Mouse (Mus musculus) telencephalon, adult 2 months (tissue): ENCODE results near the gene Atp6v0c.
A peak's percentile ranks its signal among the peaks of the same experiment; 100 is the strongest.
"Not testable (repeated sequence)": the region's sequence is repeated elsewhere in the genome, so short reads cannot be mapped to it uniquely, and the experiment has no call there.

Experiments
- DNase-seq: peaks from one replicate; pipeline ENCODE4 v3.0.0-alpha.2; 2011; ENCODE audit warnings: low read depth, low spot score

The Atp6v0c gene

DNA sequence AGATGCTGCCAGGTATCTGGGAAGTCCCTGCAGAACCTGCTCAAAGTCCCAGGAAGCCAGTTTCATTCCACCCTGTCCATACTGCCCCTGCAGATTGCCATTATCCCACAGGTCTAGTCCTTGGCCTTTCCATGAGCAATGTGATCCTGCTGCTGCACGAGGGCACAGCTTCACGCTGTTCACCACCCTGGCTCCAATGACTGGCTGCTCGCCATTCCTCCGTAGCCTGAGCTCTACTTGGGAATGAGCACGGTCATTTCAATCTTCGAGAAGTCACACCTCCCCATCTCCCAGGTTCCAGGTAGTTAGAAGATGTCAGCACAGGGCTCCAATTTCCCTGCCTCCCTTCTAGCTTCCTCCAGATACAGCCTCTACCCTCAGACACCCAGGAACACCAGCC lies 12.4 kb downstream of the Atp6v0c start:
- DNase-seq: no peak

DNA sequence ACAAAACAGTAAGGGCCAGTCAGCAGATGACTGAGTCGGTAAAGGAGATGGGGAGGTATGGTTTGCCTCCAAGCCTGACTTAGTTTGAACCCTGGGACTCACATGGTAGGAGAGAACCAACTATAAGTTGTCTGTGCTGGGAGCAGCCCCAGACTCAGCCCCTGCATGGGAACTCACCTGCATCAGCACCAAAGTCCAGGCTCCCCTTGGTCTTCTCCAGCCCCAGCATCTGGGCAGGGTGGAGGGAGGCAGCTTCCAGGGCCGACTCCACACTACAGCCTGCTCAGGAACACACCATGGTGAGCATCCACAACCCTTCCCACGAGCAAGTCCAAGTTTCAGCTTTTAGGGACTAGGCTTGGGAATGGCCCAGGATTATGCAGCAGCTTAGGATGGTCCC lies 13.1 kb downstream of the Atp6v0c start:
- no peak for DNase-seq

DNA sequence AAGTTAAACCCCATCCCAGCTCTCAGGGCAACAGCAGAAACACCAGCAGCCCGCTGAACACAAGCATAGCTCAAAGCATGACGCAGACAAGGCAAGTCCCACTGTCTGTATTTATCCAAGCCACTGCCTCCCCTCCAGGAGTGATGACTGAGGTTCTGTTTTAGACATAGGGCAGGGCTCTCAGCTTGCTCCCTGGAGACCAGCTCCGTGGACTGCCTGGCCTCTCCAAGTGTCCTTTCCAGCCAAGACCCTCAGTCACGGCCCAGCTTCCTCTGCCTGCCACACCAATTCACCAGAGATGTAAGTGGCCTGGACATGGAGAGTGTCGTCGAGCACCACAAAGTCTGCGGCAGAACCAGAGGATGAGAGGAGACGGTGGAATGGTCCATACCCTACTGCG lies 13.8 kb downstream of the Atp6v0c start:
- DNase-seq: no peak

DNA sequence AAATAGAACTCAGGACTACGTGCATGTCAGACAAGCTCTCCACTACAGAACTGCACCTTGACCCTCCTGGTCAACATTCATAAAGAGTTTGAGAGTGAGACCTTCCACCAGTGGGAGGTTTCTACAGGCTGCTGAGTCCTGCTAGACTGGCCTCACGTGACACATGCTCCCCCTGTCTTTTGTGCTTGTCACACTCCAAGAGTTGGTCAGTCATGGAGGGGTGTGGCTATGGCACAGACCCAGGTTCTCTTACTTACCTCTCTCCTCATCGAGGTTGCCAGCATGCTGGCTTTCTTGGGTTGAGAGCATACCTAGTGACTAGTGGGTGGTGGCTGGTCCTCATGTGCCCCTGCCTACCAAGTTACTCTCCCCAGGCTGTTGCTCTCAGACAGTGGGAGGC lies 15.0 kb downstream of the Atp6v0c start:
- no peak for DNase-seq

DNA sequence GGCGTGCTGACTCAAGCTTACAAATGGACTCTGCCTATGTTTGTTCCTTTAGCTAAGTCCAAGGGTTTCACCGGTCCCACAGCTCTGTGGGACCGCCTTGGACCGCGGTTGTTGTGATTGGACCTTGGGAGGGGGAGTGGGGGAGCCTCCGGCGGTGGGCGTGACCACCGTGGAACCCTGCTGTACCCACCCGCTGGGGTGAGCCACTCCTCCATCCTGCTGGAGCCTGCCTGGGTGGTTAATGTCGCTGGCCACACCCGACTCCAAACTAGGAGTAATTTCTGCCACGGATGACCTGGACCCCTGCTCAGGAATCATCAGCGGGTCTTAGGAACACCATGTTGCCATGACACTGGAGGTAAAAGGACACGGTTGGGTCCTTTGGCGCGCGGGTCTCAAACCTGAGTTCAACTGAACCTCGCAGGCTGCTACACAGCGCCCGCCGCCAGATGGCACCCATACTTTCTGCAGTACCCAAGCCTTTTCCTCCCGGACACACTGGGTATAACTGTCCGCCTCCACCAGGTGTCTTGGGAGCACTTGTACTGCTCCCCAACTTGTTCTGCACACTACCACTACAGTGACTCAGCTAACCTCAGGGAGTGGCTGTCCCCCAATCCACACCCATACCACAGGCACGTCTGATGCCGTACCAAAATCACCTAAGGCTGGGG lies 17.5 kb downstream of the Atp6v0c start:
- peak; percentile 51 for DNase-seq

DNA sequence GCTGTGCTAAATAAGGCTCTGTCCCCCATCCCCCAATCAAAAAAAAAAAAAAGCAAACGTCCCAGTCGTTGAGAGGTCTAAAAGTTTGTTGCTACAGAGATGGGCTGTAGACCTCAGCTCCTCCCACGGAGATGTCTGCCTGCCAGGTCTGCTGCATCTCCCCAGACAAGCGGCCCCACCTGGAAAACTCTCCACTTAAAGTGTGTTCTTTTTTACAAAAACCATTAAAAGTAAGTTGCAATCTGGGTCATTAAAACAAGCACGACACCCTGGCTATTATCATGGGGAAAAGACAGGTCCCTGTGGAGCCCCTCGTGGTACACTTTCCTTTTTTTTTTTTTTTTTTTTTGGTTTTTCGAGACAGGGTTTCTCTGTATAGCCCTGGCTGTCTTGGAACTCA lies 18.1 kb downstream of the Atp6v0c start:
- no peak for DNase-seq

DNA sequence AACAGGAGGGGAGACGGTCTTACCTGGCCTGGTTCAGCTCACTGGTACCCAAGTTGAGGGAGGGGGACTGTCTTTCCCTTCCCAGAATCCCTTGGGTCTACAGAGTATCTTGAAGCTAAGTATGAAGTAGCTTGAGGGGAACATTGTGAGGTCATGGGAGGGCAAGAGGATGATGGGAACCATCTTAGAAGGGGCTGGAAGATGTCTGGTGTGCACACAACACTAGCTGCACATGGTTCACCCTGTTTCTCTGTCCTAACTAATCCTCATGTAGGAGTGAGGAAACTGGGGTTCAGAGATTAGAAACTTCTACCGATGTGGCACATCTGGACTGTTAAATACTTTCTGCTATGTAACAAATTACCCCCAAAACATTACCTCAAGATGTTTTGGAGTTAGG lies 18.7 kb downstream of the Atp6v0c start, which contains the start of gene Pdpk1:
TSS of gene Pdpk1 (minus strand) at position 101 of the 400 bp plus-strand sequence.
- no peak for DNase-seq

DNA sequence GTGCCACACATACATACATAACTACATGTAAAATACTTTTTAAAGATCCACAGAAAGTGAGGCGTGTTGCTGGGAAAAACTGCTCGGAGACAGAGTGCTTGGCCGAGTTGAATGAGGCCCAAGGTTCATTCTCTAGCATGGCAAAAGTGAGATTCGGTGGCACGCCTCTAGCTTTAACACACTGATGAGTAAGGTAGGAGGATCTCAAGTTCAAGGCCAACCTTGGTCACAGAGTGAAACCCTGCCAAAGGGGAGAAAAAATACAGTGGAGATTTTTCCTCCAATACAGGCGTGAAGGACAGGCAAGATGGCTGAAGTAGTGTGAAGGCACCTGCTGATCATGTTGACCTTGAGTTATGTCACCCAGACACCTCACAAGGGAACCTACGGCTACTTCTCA lies 20.1 kb downstream of the Atp6v0c start:
- no peak for DNase-seq

DNA sequence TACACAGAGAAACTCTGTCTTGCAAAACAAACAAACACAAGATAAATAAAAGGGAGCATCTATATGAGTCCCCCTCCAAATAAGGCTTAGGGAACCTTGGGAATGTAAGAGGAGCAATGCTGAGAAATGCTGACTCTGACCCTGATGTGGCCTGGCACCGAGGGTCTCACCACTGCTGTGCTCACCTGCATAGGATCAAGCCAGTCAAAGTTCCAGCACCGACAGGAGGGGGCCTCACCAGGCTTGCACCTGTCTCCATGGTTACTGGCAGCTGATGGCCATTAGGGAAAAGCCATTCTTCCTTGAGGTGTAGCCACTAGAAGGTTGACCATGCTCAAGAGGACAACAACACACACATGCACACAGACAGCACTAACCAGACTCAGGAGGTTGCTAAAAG lies 26.6 kb downstream of the Atp6v0c start:
- DNase-seq: no peak

DNA sequence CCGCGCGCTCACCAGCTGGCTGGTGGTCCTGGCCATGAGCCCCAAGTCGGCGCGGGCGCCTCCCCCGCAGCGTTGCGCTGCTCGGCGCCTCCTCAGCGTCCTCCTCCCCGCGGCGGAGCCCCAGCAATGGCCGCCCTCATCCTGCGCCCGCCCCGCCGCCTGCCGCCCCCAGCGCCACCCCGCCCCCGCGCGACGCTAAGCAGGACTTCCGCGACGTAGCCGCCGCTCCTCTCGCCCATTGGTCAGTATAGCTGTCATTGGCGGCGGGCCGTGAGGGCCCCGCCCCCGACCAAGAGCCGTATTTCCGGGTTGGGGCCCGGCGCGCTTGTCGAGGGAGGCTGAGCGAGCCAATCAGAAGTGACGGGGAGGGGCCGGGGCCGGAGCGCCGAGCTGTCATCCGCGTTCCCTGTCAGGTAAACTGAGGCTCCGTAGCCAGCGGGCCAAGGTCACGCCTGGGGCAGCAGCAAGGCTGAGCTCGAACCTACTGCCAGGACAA lies 28.0 kb downstream of the Atp6v0c start:
- peak; percentile 95 for DNase-seq

DNA sequence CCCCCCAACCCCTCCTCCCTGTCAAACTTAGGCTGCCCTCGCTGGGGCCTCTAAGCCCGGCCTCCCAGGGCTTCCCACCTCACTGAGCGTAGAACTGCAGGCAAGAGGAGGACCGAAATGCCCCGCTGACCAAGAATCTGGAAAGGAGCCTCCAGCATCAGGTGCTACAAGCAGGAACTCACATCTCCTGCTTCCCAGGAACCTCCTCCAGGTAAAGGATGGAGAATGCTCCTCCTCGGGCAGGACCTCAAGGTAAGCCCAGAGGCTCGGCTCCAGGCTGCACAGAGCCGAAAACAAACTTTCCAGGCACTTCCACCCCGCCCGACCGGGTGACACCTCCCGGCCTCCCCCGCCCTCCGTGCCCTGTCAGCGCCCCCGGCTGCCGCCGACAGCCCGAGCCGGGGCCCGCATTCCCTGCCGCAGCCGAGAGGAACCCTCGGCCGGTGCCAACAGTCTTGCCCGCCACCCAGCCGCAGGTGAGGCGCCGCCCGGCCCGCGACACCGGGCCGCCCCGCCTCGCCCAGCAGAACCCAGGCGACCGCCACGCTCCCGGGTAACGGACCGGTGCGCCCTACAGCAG lies 28.6 kb downstream of the Atp6v0c start:
- no peak for DNase-seq

DNA sequence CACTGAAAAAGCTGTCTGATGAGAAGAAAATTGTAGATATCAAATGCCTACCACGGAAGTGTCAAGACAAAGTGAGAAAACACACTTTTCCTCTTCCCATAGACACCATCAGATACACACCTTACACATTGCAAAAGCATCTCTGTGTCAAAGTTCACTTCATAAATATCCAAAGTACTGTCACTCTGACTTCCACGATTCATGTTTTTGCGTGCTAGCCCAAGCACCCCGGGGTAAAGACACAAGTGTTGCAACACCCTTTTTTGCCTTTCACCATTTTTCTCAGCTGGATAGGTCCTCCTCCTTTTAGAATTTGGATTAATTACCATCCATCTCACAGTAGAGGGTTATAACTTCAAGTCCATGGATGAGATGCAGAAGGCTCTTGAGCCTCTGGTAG lies 29.5 kb downstream of the Atp6v0c start:
- DNase-seq: no peak

DNA sequence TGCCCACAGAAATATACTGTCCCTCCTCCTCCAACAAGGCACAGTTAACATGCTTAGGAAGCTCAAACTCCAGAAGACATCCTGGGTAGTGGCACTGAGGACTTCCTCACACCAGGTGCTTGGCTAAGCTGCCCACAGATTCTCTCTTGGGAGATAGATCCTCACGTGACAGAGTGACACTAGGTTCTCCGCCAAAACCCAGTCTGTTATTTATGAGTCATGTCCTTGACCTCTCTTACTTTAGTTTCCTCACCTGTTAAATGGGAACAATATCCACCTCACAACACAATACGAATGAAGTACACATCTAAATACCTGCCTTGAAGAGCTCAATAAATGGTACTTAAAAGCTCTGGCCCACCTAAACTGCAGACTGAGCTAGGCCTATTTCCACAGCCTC lies 30.2 kb downstream of the Atp6v0c start:
- no peak for DNase-seq

DNA sequence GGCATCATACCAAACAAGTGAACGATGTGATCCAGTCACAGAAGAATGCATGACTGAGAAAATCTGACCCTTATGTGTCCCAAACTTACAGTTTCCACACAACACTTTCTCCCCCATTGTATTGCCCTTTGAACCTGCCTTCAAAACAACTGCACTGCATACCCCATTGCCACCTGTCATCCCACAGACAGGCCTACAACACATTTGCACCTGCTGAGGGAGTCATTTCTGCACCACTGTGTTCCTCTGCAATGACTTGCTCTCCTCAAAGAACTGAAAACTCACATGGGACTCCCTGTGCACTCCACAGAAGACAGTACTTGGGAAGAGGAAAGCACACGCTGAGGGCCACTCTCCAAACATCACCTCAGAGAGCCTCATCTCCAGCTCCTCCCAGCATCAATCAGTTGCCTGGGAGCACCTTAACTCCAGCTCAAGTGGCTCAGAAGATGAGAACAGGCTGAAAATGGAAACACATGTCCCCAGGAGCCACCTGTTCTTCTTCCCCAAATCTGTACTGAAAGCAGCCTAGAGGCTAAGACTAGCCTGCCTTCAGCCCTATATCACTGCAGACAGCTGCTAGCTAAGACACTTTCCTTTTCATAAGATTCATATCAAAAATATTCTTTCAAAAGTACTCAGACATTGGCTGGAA lies 32.1 kb downstream of the Atp6v0c start:
- DNase-seq: no peak

DNA sequence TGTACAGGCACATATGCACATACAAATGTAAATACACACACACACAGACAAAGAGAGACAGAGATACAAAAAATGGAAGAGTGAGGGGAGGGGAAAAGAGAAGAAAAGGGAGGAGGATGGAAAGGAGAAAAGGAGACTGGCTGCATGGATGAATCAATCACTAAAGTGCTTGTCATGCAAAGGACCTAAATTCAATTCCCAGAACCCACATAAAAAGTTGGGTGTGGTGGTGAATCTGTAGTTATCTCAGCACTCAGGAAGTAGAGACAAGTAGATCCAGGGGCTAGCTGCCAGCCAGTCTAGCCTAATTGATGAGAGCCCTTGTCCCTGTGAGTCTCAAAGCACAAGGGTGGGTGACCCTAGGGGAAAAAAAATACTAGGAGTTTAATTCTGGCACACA lies 35.4 kb downstream of the Atp6v0c start:
- DNase-seq: no peak

DNA sequence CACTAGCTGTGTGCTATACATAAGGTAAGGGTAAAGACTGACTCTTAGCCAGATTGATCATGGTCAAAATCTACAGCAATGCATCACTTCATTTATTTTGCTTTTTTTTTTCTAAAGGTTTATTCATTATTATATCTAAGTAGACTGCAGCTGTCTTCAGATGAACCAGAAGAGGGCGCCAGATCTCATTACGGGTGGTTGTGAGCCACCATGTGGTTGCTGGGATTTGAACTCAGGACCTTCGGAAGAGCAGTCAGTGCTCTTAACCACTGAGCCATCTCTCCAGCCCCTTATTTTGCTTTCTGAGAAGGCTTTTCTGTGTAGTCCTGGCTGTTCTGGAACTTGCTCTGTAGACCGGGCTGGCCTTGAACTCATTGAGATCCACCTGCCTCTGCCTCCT lies 36.6 kb downstream of the Atp6v0c start:
- DNase-seq: not testable (repeated sequence)

DNA sequence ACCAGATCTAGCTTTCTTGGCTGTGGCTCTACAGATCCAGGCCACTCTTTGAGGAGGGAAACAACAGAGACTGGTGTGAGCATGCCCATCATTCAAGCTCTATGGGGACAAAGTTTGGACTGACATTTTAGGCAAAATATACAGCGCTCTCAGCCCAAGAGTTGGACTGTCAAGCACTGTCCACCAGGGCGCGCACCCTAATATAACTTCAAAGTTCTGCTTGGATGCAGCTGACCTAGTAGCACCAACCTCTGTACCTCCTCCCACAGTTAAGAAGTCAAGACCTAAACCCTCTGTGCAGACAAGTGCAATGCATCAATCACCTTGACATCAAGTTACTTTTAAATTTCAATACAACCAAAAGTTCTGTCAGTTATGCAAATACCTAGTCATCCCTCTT lies 37.9 kb downstream of the Atp6v0c start:
- no peak for DNase-seq

DNA sequence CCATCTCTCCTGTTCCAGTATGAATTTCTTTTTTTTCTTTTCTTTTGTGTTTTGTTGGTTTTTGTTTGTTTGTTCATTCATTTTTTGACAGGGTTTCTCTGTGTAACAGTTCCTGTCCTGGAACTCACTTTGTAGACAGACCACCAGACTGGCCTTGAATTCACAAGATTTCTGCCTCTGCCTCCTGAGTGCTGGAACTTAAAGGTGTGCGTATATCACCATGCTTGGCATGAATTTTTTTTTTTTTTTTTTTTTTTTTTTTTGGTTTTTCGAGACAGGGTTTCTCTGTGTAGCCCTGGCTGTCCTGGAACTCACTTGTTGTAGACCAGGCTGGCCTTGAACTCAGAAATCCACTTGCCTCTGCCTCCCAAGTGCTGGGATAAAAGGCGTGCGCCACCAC lies 40.3 kb downstream of the Atp6v0c start:
- not testable (repeated sequence) for DNase-seq

DNA sequence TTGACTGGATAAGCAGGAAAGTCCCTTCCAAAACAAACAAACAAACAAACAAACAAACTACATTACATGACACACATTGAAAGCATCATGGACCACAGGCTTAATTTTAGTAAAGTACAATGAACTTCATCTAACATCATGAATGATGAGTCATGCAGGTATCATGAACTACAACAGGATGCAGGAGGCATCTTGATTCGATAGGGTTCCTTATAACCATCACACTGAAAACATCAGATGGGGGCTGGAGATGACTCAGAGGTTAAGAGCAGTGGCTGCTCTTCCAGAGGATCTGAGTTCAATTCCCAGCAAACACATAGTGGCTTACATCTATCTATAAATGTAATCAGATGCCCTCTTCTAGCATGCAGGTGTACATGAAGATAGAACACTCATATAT lies 41.9 kb downstream of the Atp6v0c start:
- no peak for DNase-seq

DNA sequence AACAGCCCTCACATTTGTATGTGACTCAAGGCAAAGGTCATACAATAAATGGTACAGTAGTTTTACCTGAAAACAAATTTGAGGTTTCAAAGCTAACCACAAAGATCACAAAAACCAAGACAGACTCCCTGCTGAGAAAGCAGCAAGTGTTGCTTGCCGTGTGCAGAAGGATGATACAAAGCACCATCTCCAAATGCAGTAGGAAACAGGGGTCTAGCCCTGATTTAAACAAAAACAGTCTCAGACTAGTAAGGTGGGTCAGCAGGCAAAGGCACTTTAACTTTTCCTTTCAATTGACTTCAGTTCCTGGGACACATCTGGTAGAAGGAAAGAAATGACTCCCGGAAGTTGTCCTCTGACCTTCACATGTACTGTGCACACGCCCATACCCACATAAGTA lies 42.7 kb downstream of the Atp6v0c start:
- no peak for DNase-seq

DNA sequence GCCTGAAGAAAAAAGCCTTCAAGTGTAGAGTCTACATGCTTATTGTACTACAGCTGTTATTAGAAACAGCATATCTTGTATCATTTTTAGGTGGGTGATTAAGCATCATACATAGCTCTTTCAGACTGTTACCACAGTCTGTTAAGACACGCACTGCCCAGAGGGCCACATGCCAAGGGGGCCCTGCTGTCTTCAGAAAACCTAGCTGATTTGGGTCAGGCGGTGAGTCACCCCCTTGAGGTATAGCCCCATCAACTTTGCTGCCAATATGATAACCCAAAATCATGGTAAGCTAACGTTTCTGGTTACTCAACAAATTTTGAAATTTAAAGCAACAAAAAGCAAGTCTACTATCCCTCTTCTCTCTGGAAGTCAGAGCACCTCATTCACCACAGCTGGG lies 50.1 kb downstream of the Atp6v0c start:
- no peak for DNase-seq
